ENCODE assay signal across 7 mouse cellular contexts in genomic region chr3:155360399-155360798, GRCm38 (mm10).
DNase-seq lines count a peak whose midpoint lies in the region; ATAC-seq lines count a peak whose summit lies in the region.

No protein-coding gene starts in this region.

- ATAC-seq in frontal cortex, adult (ENCODE audit: low TSS enrichment) = peak; percentile 100

- intact Hi-C loops in heart, postnatal 14 days (cut with DNase I) = no loop called here

- peak; percentile 23 for DNase-seq in layer of hippocampus, adult 11-12 months (ENCODE audit: low spot score)
- DNase-seq in layer of hippocampus, postnatal 10 days (ENCODE audit: low spot score in 2 of 2) = no peak
- DNase-seq in layer of hippocampus, adult 8-10 months (ENCODE audit: low spot score in 2 of 2) = peak; percentile 14 to 20
- peak; percentile 33 to 50 for DNase-seq in right cerebral cortex, adult 2 months (ENCODE audit: low spot score in 2 of 2)
- DNase-seq in heart, postnatal 14 days = no peak
- no peak for DNase-seq in ovary, postnatal 10 days (ENCODE audit: low spot score)

Comparison
In these comparisons a context has a peak if more than half of its experiments do, and no peak if none do; other contexts are left out.
1. DNase-seq: peak in layer of hippocampus, adult 11-12 months (single experiment), layer of hippocampus, adult 8-10 months (2 of 2) and right cerebral cortex, adult 2 months (2 of 2); none in layer of hippocampus, postnatal 10 days (0 of 2), heart, postnatal 14 days (0 of 2) and ovary, postnatal 10 days (single experiment).